Mouse (Mus musculus) heart, postnatal 0 days (tissue): ENCODE results near the gene Kctd14.

Source experiments
- CTCF ChIP-seq: IDR thresholded peaks from 2 replicates; pipeline ENCODE4 v1.5.1; 2016; ENCODE audit warnings: antibody characterized with exemption, control low read depth, low read depth
- EP300 ChIP-seq: IDR thresholded peaks from 2 replicates; pipeline ENCODE4 v1.6.1; 2016; ENCODE audit warnings: antibody characterized with exemption, low read depth

DNA sequence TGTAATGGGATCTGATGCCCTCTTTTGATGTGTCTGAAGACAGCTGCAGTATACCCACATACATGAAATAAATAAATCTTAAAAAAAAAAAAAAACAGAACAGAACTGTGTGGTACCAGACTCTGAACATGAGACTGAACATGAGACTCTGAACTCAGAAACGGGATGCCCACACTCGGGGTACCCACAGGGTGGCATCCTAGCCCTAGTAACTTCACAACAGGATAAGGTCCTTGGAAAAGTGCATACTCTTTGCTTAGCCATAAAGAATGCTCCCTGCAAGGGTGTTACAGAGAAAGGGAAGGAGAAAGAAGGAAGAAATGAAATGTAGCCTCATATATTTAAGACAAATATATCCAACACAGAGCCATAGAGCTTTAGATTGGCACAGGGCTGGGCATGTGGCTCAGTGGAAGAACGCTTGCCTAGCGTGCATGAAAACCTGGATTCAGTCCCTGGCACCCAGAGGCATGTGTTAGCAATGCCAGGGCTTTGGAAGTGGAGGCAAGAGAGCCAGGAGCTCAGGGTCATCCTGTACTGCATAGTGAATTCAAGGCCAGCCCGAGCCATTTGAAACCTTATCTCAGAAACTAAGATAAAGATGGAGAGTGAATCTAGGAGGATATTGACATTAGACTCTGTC, 23.2 kb upstream of the Kctd14 start:
- TF ChIP-seq CTCF, result no peak
- no peak for TF ChIP-seq EP300
